Mouse (Mus musculus): ENCODE data around the gene Pelp1.
"Not testable (repeated sequence)": the region's sequence is repeated elsewhere in the genome, so short reads cannot be mapped to it uniquely, and the experiment has no call there.

Gene Pelp1

DNA sequence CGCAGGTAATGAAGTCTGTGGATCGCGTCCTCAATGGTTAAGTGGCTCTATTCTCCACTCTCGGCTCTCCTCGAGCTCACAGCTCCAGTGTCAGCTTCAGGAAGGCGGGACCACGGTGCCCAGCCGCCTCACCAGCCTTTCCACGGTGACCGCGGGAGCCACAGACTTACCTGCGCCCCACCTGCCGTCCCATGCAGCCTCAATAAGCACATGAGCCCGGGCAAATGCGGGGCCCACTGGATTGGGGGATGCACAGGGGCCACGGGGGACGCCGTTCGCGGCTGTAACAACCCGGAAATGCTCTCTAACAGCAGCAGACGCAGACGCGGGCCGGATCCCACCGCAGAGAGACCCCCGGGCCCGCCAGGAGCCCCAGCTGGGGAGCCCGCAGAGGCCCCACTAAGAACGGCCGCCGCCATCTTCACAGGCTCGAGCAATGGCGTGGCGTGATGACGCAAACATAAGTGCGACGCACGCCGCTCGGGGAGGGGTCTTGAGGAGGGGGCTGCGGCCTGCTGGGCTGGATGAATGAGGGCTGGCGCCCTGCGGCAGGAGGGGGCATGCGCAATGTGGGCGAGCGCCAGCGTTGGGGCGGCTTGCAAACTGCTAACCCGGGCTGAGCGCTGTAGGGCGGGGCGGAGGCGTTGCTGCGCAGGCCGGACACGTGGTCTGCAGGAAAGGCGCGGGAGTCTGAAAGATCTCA is at the start of gene Pelp1:
TSS of gene Pelp1 (minus strand) at position 438 of the 703 bp plus-strand sequence.
- peak; percentile 93 for DNase-seq

DNA sequence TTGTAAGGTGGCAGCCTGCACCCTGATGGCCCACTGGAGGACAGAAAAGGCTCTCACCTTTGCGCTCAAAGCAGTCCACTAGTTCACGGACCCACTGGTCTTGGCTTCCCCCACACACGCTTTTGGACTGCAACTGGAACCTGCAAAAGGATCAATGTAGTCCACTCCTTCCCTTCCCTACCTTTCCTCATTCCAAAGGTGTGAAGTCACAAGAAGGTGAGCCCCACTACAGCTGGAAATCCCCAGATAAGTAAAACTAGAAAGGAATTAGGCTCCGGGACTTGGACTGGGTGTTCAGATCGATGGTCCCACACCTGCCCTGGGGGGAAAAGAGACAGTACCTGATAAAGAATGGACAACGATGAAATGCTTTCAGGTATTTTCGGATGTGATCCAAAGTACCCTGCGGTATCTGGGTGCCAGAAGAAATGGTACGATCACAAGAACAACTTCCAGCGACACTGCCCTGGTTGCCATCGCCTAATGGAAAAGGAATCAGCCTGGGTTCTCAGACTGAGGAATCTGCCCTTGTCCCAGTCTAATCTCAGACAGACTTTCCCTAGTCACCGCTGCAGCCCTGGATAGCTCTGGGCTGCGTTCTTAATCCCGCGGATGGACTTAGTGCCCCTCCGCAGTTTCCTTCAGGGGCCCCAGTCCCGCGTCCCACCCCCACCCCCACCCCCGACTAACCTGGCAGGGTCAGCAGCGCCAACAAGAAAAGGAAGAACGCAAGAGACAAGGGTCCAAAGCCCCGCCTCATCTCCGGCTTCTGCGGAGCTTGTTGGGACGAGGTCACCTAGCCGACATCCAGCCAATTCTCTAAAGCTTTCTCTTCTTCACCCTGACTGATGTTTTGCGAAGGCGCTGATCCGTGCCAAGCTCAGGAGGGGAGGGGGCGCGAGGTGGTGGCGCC is 49.1 kb upstream of the Pelp1 start, which contains the start of gene Zmynd15:
TSS of gene Zmynd15 (plus strand) at position 746 of the 913 bp plus-strand sequence.
- no peak for DNase-seq

DNA sequence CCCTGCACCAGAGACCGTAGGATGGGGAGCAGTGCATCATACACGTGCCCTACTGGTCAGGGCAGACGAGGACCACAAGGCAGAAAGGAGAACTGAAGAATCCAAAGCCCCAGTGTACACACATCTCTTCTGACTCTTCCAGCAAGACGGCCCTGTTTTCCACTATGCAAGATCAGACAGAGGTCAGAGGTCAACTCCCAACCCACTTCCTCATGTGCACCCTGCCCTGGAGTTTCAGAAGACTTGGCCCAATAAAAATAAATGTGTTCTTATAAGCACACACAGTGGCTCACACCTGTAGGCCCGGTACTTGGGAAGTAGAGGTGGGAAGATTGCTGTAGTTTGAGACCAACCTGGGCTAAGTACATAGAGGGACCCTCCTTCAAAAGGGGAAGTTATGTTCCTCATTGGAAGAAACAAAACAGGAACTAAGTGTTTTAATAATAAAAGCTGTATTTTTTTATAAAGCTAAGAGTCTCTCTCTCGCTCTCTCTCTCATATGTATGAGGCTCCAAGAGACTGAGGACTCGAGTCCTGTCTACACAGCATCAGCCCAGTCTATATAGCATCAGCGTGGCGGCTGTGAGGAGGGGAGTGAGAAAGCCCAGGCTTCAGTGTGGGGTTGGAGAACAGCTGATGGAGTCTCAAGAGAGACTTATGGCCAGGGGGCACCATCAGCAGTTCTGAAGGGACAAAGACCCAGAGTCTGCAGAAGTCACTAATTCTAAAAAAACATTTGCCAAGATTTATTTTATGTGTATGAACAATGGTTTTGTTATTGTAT is 43.6 kb upstream of the Pelp1 start:
- no peak for DNase-seq

- peak; percentile 98 for DNase-seq
These were observed 42.1 kb upstream of the Pelp1 start, which contains the start of gene Med11 for GRCm38 (mm10) chr11:70451797-70452498. TSS of gene Med11 (plus strand) at chr11:70451919.

- no peak for DNase-seq
These were observed 41.1 kb upstream of the Pelp1 start for GRCm38 (mm10) chr11:70450926-70451325.

GRCm38 (mm10) chr11:70447373-70447772 is 37.5 kb upstream of the Pelp1 start:
- DNase-seq, result no peak

- no peak for DNase-seq
These were observed 36.9 kb upstream of the Pelp1 start for GRCm38 (mm10) chr11:70446756-70447155.

GRCm38 (mm10) chr11:70444667-70445066 is 34.8 kb upstream of the Pelp1 start:
- DNase-seq, result no peak

DNA sequence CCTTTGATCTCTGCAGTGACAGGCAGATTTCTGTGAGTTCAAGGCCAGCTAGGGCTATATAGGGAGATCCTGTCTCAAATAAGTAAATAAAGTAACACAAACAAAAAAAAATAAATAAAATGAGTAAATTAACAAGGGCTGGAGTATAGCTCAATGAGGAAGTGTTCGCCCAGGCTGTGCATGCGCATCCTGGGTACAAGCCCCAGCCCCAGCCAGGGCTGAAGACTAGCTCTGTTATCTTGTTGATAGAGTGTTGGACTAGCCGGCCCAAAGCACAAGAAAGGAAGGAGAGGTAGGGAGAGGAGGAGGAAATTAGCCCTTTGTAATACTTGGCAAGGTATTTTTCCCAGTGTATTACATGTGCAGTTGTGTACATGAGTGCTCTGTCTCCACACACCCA is 34.1 kb upstream of the Pelp1 start:
- no peak for DNase-seq

- no peak for DNase-seq
These were observed 32.1 kb upstream of the Pelp1 start for GRCm38 (mm10) chr11:70441882-70442281.

DNA sequence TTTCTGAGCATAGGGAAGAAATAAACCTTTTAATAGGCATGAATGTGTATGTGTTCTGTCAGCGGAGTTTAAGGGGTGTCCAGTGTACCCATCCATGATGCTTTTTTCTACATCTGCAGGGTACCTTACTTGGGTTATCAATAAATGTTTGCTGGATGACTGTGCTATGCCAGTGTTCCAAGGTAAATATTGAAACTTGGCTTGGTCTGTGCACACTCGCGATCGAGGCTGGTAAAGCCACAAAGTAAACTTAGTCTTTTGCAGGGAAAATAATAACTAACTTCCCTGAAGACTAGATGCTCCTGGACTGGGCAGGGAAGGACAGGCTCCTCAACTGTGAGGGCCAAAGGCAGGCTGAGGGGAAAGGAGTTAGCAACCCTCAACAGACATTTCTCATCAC is 30.8 kb upstream of the Pelp1 start:
- no peak for DNase-seq

DNA sequence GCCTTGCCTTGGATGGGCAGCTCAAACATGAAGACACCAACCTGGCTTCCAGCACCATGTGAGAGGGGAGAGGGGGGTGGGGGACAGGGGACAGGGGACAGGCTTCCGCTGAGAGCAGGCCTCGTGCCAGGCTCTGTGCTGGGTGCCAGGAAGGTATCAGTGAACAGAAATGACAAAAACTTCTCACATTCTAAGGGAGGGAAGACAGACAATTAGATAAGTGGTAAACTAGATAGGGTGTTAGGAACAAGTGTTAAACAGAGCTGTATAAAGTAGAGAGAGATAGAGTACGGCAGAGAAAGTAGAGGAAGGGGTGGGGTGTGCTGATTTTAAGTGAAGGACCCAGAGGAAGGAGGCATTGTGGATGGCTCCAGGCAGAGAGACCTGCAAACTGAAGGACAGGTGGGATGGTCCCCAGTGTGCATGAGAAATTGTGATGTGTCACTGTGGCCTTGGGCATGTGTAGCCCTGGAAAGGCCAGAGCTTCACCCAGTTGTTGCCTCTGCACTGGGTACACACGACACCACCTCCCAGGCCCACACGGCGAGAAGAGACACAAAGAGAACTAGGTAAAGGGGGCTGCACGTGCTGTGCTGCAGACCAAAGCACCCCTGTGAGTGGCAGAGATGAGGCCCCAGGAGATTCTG is 29.0 kb upstream of the Pelp1 start:
- DNase-seq, result no peak

GRCm38 (mm10) chr11:70437426-70437825 is 27.6 kb upstream of the Pelp1 start:
- DNase-seq, result no peak

GRCm38 (mm10) chr11:70435476-70435875 is 25.6 kb upstream of the Pelp1 start:
- no peak for DNase-seq

DNA sequence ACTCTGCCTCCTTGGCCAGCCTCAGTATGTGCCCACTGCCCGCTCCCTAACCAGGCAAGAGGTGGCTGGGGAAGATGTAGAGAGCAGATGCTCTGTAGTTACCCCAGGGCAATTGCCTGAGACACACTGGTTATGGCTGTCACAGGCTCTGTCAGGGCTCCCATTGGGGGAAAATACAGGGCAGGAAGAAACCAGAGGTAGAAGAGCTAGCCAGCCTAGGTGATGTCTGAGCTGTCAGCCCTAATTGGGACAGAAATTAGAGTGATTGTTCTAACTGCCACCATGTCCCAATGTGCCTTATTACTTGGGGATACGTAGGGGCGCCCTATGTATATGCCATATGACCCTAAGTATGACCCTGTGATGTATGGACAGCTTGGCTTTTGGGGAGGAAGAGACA is 24.1 kb upstream of the Pelp1 start:
- no peak for DNase-seq

- DNase-seq, result no peak
These were observed 23.7 kb upstream of the Pelp1 start for GRCm38 (mm10) chr11:70433569-70433943.

DNA sequence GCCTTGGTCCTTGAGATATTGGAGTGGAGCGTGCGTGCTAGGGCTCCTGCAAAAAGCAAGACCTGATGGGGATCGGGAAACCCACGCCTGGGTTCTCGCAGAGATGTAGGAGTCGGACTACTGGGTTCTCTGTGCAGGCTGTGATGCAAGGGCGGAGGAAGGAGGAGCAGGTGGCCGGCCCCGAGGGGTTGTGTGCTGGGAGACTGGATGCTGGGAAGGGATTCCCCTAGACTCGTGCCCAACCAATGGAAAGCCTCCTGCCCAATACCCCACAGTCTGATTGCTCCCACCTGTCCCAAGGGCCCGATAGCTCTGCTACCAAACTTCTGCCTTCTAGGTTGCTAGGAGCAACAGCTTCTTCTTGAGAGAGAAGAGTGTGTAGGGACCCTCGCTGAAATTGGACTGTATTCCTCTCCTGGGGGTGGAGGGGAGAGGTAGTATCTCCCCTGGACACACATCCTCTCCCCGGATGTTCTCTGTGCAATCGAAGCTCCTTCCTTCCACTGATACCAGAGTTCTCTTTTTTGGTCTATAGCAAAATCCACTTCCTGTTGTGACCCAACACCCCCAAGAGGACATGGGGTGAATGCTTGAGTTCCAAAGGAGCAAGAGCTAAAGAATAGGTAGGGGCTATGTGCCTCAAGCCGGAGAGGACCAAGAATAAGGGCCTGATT is 23.2 kb upstream of the Pelp1 start:
- no peak for DNase-seq

GRCm38 (mm10) chr11:70432048-70432894 is 22.4 kb upstream of the Pelp1 start, which contains the start of gene Arrb2:
TSS of gene Arrb2 (plus strand) at chr11:70432635.
- peak; percentile 98 for DNase-seq

GRCm38 (mm10) chr11:70431574-70431973 is 21.7 kb upstream of the Pelp1 start:
- DNase-seq, result no peak

DNA sequence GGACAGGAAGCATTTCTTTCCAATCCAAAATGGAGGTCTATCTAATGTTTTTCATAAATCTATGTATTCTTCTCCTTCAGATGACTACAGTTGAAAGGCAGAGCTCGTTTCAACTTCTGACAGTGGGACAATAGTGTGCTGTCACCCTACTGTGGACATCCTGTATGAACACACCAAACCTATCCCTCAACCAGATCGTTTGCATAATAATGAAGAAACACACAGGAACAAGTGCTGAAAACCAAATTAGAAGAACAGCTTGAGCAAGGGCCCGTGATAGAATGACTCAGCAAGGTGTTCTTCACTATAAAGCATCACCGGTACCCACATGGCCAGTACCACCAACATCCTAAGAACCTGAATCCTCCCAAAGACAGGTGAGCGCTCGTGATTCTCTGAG is 16.8 kb upstream of the Pelp1 start:
- not testable (repeated sequence) for DNase-seq

Data from kidney, postnatal 14 days (tissue).